ENCODE assay signal across 8 mouse cellular contexts in the genomic region with DNA sequence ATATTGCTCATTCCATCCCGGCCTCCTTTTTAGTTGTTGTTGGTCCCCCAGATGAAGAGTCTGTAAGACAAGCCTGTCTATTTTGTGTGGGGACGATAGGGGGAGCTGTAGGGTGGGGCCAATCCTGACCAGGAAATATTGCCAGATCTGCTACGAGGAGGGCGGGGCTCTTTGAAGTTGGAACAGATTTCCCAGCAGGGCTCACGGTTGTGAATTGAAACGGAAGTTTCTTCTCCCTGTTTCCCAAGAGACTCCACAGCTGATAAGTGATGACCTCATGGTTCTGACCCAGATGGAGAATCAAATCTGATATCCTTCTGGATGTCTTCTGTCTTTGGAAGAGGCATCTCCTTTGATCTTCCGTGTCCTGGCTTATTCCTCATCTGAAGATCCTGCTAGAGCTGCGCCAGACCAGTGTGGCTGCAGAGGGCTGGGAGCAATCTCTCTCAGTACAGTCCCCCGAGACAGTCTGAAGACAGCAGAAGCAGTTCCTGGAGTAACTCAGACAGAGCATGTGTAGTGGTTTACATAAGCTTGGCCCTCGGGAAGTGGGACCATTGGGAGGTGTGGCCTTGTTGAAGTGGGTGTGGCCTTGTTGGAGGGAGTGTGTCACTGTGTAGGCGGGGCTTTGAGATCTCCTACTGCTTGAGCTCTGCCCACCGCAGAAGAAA.
A peak's percentile ranks its signal among the peaks of the same experiment; 100 is the strongest.
DNase-seq lines count a peak whose midpoint lies in the region; ATAC-seq and TF ChIP-seq lines count a peak whose summit lies in the region.

No protein-coding gene starts in this region.

- peaks cover 5% of the 10 kb centered on the region for H3K4me1 ChIP-seq in E14TG2a.4 (replicated peaks; ENCODE audit: low read depth, low read length)
- H3K4me1 ChIP-seq in embryonic facial prominence, embryonic 12.5 days = peaks cover 3% of the 10 kb centered on the region; the same call in 1 of the 2 replicates
- no peaks in the 10 kb centered on the region for H3K4me1 ChIP-seq in kidney, adult 2 months (ENCODE audit: control insufficient read depth, insufficient read depth, low read length)
- peaks cover 16% of the 10 kb centered on the region; the same call in 1 of the 2 replicates for H3K4me1 ChIP-seq in liver, embryonic 12.5 days

- 0 out of 2 replicates have a peak, but pooled peaks cover 17% of the 10 kb centered on the region for H3K27me3 ChIP-seq in E14TG2a.4 (ENCODE audit: insufficient read depth, low read length)
- H3K27me3 ChIP-seq in embryonic facial prominence, embryonic 12.5 days = no peaks in the 10 kb centered on the region
- H3K27me3 ChIP-seq in kidney, adult 2 months (replicated peaks; ENCODE audit: control insufficient read depth, insufficient read depth, low read length) = no peaks in the 10 kb centered on the region
- no peaks in the 10 kb centered on the region for H3K27me3 ChIP-seq in liver, embryonic 12.5 days (replicated peaks)

- peak overlapping the region; percentile 45 for H3K4me3 ChIP-seq in E14TG2a.4 (replicated peaks; ENCODE audit: low read length)
- H3K4me3 ChIP-seq in embryonic facial prominence, embryonic 12.5 days = no peak overlapping the region
- H3K4me3 ChIP-seq in kidney, adult 2 months (ENCODE audit: insufficient read depth, low read depth, low read length) = no peak overlapping the region
- H3K4me3 ChIP-seq in liver, embryonic 12.5 days = peak overlapping the region; percentile 14; the same call in 1 of the 2 replicates

- peak; percentile 70 for TF ChIP-seq CTCF in E14TG2a.4 (conservative IDR thresholded peaks at IDR 0.05; ENCODE audit: low read length)
- peak; percentile 50 for TF ChIP-seq CTCF in kidney, adult 2 months (conservative IDR thresholded peaks at IDR 0.05; ENCODE audit: insufficient read depth, insufficient read length, low read depth, low read length)

- TF ChIP-seq POLR2A in kidney, adult 2 months (IDR thresholded peaks at IDR 0.05; ENCODE audit: low read depth, low read length) = no peak

- peak; percentile 67 for DNase-seq in adrenal gland, postnatal 25 days
- peak; percentile 84 to 87 for DNase-seq in heart, adult 9 months (ENCODE audit: low spot score in 2 of 2)
- peak; percentile 83 for DNase-seq in kidney, adult 2 months
- DNase-seq in neural tube, embryonic 10.5 days (ENCODE audit: extremely low spot score, low spot score) = peak; percentile 53

- 10% methylated on average over 12 of the region's 12 CpGs for WGBS in embryonic facial prominence, embryonic 12.5 days
- 19% methylated on average over 12 of the region's 12 CpGs for WGBS in kidney, adult 2 months
- 12% methylated on average over 12 of the region's 12 CpGs for WGBS in liver, embryonic 12.5 days (ENCODE audit: insufficient replicate concordance)

- ATAC-seq in embryonic facial prominence, embryonic 12.5 days (ENCODE audit: insufficient number of reproducible peaks, insufficient read depth, low FRiP score, low TSS enrichment) = peak; percentile 85
- peak; percentile 83 for ATAC-seq in liver, embryonic 12.5 days
- ATAC-seq in CD4-positive, CD25-positive, alpha-beta regulatory T cell, adult 4 months = no peak

- H3K36me3 ChIP-seq in E14TG2a.4 (ENCODE audit: insufficient read depth, low read length) = no peaks in the 10 kb centered on the region
- no peaks in the 10 kb centered on the region for H3K36me3 ChIP-seq in embryonic facial prominence, embryonic 12.5 days
- no peaks in the 10 kb centered on the region for H3K36me3 ChIP-seq in kidney, adult 2 months (ENCODE audit: control insufficient read depth, insufficient read depth, low read length)
- no peaks in the 10 kb centered on the region for H3K36me3 ChIP-seq in liver, embryonic 12.5 days

- H3K27ac ChIP-seq in embryonic facial prominence, embryonic 12.5 days = peak overlapping the region; percentile 31; the same call in 1 of the 2 replicates
- H3K27ac ChIP-seq in kidney, adult 2 months (ENCODE audit: insufficient read depth, low read depth, low read length) = peak overlapping the region; percentile 67; the same call in 1 of the 2 replicates
- no peak overlapping the region for H3K27ac ChIP-seq in liver, embryonic 12.5 days

- 0 out of 2 replicates have a peak, but pooled peaks cover 2% of the 10 kb centered on the region for H3K9me3 ChIP-seq in E14TG2a.4 (ENCODE audit: low read length)
- H3K9me3 ChIP-seq in embryonic facial prominence, embryonic 12.5 days = no peaks in the 10 kb centered on the region
- no peaks in the 10 kb centered on the region for H3K9me3 ChIP-seq in liver, embryonic 12.5 days (replicated peaks)

- H3K9ac ChIP-seq in embryonic facial prominence, embryonic 12.5 days = no peak overlapping the region
- no peak overlapping the region for H3K9ac ChIP-seq in liver, embryonic 12.5 days

- peak overlapping the region; percentile 34 for H3K4me2 ChIP-seq in embryonic facial prominence, embryonic 12.5 days (replicated peaks)
- H3K4me2 ChIP-seq in liver, embryonic 12.5 days = peak overlapping the region; percentile 54

Comparison
In these comparisons a context has a peak if more than half of its experiments do, and no peak if none do; other contexts are left out.
1. H3K4me3 ChIP-seq: peak in E14TG2a.4 (single experiment) and liver, embryonic 12.5 days (single experiment); none in embryonic facial prominence, embryonic 12.5 days (single experiment) and kidney, adult 2 months (single experiment).
2. Peak in every context shown above with its lines, with median percentiles within 50 percentile points of each other: DNase-seq.